Mouse (Mus musculus): Measurements from ENCODE around the gene Ccdc152. TPM values are rescaled to one million over a fixed set of nuclear protein-coding genes. Genes with fewer than 3 reads are reported as not detected.
A peak's percentile ranks its signal among the peaks of the same experiment; 100 is the strongest.

The Ccdc152 gene
- polyA plus RNA-seq, 1 experiment from 2014 or later = 0.25 TPM

GRCm38 (mm10) chr15:3277391-3277790 lies 25.9 kb downstream of the Ccdc152 start:
- Histone ChIP-seq H3K4me1 (replicated peaks) (peaks cover 8% of the 10 kb centered on the region; the same call in 1 of the 2 replicates), H3K27me3 (no peaks in the 10 kb centered on the region), H3K9ac (no peak overlapping the region), H3K36me3 (peaks cover 39% of the 10 kb centered on the region), H3K4me3 (no peak overlapping the region), H3K4me2 (no peak overlapping the region), H3K27ac (no peak overlapping the region), H3K9me3 (replicated peaks) (no peaks in the 10 kb centered on the region)
- ATAC-seq (replicated peaks; ENCODE audit: insufficient number of reproducible peaks, insufficient read depth, low FRiP score, low read depth) = no peak
- WGBS = 83% methylated on average over 2 of the region's 2 CpGs

GRCm38 (mm10) chr15:3273191-3273590 lies 30.1 kb downstream of the Ccdc152 start:
- Histone ChIP-seq H3K9me3 (replicated peaks) (no peaks in the 10 kb centered on the region), H3K27ac (no peak overlapping the region), H3K36me3 (peaks cover 19% of the 10 kb centered on the region), H3K4me1 (replicated peaks) (peaks cover 13% of the 10 kb centered on the region; the same call in 1 of the 2 replicates), H3K4me3 (no peak overlapping the region), H3K4me2 (peak overlapping the region; percentile 68; the same call in 1 of the 2 replicates), H3K27me3 (no peaks in the 10 kb centered on the region), H3K9ac (no peak overlapping the region)
- no peak for ATAC-seq (replicated peaks; ENCODE audit: insufficient number of reproducible peaks, insufficient read depth, low FRiP score, low read depth)
- 65% methylated on average over 1 of the region's 1 CpGs for WGBS

DNA sequence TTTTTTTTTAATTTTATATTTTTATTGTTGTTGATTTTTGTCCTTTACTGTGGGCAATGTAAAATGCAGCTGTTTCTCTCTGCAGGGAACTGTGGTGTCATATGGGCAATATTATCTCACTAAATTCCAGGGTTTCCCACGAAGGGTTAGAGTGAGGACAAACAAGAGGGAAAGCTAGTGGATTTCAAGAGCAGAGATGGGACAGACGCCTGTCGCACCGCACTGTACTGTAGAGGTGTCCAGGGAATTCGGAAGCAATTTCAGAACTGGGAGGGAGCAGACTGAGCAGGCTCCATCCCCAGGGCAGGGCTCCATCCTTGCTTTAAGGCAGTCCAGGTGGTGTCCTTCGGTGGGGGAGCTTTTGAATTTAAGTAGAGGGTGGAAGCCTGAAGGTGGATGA lies 32.1 kb downstream of the Ccdc152 start:
- Histone ChIP-seq H3K4me1 (replicated peaks) (peaks cover 13% of the 10 kb centered on the region; the same call in 1 of the 2 replicates), H3K27ac (peak overlapping the region; percentile 91), H3K27me3 (no peaks in the 10 kb centered on the region), H3K4me3 (peak overlapping the region; percentile 48), H3K4me2 (peak overlapping the region; percentile 68), H3K9me3 (replicated peaks) (no peaks in the 10 kb centered on the region), H3K36me3 (peaks cover 9% of the 10 kb centered on the region), H3K9ac (peak overlapping the region; percentile 46)
- ATAC-seq (replicated peaks; ENCODE audit: insufficient number of reproducible peaks, insufficient read depth, low FRiP score, low read depth) = peak; percentile 63; the same call in 1 of the 2 replicates
- 19% methylated on average over 6 of the region's 6 CpGs for WGBS

DNA sequence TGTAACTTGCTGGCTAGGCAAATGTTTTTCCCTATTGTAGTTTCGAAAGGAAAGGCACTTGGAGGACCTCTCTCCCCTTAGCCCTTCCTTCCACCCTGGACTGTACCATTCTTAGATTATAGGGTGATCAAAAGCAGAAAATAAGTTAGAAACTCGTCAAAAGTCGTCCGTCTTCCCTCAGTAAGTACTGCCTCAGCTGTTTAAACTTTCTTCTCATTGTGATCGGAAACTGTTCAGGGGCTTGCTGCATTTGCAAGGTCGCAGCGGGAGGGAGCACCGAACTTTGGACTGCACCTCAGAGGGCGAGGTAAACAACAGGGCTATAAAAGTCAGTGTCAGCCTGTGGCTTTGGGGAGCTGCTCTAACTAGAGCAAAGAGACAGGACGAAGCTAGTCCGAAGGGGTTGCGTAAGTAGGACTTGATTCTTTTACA lies 32.7 kb downstream of the Ccdc152 start:
- H3K4me2 ChIP-seq = peak overlapping the region; percentile 68
- ATAC-seq (replicated peaks; ENCODE audit: insufficient number of reproducible peaks, insufficient read depth, low FRiP score, low read depth) = peak; percentile 85
- H3K9me3 ChIP-seq (replicated peaks) = no peaks in the 10 kb centered on the region
- peak overlapping the region; percentile 48 for H3K4me3 ChIP-seq
- H3K9ac ChIP-seq = peak overlapping the region; percentile 43
- peak overlapping the region; percentile 91 for H3K27ac ChIP-seq
- WGBS = 3% methylated on average over 12 of the region's 12 CpGs
- peaks cover 13% of the 10 kb centered on the region; the same call in 1 of the 2 replicates for H3K4me1 ChIP-seq (replicated peaks)
- peaks cover 3% of the 10 kb centered on the region; the same call in 1 of the 2 replicates for H3K36me3 ChIP-seq
- no peaks in the 10 kb centered on the region for H3K27me3 ChIP-seq

GRCm38 (mm10) chr15:3269996-3270645 lies 33.2 kb downstream of the Ccdc152 start:
- Histone ChIP-seq H3K27me3 (no peaks in the 10 kb centered on the region), H3K27ac (peak overlapping the region; percentile 91), H3K4me1 (replicated peaks) (peaks cover 13% of the 10 kb centered on the region; the same call in 1 of the 2 replicates), H3K4me2 (peak overlapping the region; percentile 68), H3K4me3 (peak overlapping the region; percentile 48), H3K9ac (0 out of 2 replicates have a peak overlapping the region, but pooled peaks have one; percentile 43), H3K36me3 (no peaks in the 10 kb centered on the region), H3K9me3 (replicated peaks) (no peaks in the 10 kb centered on the region)
- WGBS = 36% methylated on average over 6 of the region's 6 CpGs
- ATAC-seq (replicated peaks; ENCODE audit: insufficient number of reproducible peaks, insufficient read depth, low FRiP score, low read depth) = no peak; the same call in 1 of the 2 replicates

GRCm38 (mm10) chr15:3269496-3269895 lies 33.8 kb downstream of the Ccdc152 start:
- Histone ChIP-seq H3K27ac (peak overlapping the region; percentile 91), H3K4me2 (no peak overlapping the region)
- no peak for ATAC-seq (replicated peaks; ENCODE audit: insufficient number of reproducible peaks, insufficient read depth, low FRiP score, low read depth)

DNA sequence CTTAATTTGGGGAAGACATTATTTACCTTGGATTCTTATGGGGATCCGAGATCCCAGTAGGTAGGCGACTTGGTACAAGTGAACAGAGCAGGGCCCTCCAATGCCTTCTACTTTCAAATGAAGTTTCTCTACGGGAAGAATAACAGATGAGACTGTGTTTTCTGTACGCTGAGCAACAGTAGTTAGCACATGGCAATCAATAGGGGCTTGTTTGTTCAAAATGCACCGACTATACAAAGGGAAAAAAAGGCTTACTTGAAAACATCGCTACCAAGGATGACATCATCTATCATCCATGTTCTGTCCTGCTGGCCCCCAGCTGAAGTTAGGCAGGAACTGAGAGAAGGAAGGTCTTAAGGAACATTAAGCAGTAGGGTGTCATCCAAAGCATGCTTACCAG lies 35.1 kb downstream of the Ccdc152 start, which contains the start of gene Selenop:
Gene Selenop, plus strand, starts transcription at position 301 of the 400 bp plus-strand sequence.
- H3K27me3 ChIP-seq = no peaks in the 10 kb centered on the region
- peaks cover 11% of the 10 kb centered on the region; the same call in 1 of the 2 replicates for H3K4me1 ChIP-seq (replicated peaks)
- no peak within 1 kb of the TSS for H3K4me3 ChIP-seq
- H3K9me3 ChIP-seq (replicated peaks) = no peaks in the 10 kb centered on the region
- H3K9ac ChIP-seq = no peak within 1 kb of the TSS
- no peak for ATAC-seq (replicated peaks; ENCODE audit: insufficient number of reproducible peaks, insufficient read depth, low FRiP score, low read depth)
- H3K27ac ChIP-seq = no peak within 1 kb of the TSS
- no peaks in the 10 kb centered on the region for H3K36me3 ChIP-seq
- no peak within 1 kb of the TSS for H3K4me2 ChIP-seq
- 80% methylated on average over 6 of the region's 6 CpGs for WGBS

More at GRCm38 (mm10) chr15:3269496-3269895, 33.8 kb downstream of the Ccdc152 start:
- Histone ChIP-seq H3K4me1 (replicated peaks) (peaks cover 13% of the 10 kb centered on the region; the same call in 1 of the 2 replicates), H3K9ac (no peak overlapping the region), H3K36me3 (no peaks in the 10 kb centered on the region), H3K27me3 (no peaks in the 10 kb centered on the region), H3K4me3 (no peak overlapping the region), H3K9me3 (replicated peaks) (no peaks in the 10 kb centered on the region)
- WGBS = 70% methylated on average over 4 of the region's 4 CpGs

DNA sequence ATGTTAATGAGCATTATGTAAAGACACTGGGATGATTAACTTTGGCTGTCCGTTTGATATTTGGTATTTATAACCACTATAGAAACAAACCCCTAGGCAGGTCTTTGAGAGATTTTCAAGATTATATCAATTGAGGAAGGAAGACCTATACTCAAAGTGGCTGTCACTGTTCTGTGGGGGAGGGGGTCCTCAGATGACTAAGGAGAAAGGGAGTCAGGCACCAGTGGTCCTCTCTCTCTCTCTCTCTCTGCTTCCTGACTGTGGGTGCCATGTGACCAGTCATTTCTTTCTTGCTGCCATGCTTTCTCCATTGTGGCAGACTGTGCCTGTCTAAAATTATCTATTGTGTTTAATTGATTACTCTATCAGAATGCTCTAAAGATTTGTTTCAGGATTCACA lies 38.5 kb downstream of the Ccdc152 start:
- H3K4me3 ChIP-seq = no peak overlapping the region
- ATAC-seq (replicated peaks; ENCODE audit: insufficient number of reproducible peaks, insufficient read depth, low FRiP score, low read depth) = no peak
- H3K4me2 ChIP-seq = no peak overlapping the region
- no peak overlapping the region for H3K27ac ChIP-seq
- H3K9me3 ChIP-seq (replicated peaks) = no peaks in the 10 kb centered on the region
- 0 out of 2 replicates have a peak, but pooled peaks cover under 1% of the 10 kb centered on the region for H3K4me1 ChIP-seq (replicated peaks)
- no peak overlapping the region for H3K9ac ChIP-seq
- WGBS = 72% methylated on average over 1 of the region's 1 CpGs
- no peaks in the 10 kb centered on the region for H3K36me3 ChIP-seq
- no peaks in the 10 kb centered on the region for H3K27me3 ChIP-seq

GRCm38 (mm10) chr15:3264293-3264692 lies 39.0 kb downstream of the Ccdc152 start:
- Histone ChIP-seq H3K9me3 (replicated peaks) (no peaks in the 10 kb centered on the region), H3K9ac (no peak overlapping the region), H3K27ac (no peak overlapping the region), H3K4me2 (no peak overlapping the region), H3K36me3 (no peaks in the 10 kb centered on the region), H3K27me3 (no peaks in the 10 kb centered on the region), H3K4me1 (replicated peaks) (no peaks in the 10 kb centered on the region), H3K4me3 (no peak overlapping the region)
- no peak for ATAC-seq (replicated peaks; ENCODE audit: insufficient number of reproducible peaks, insufficient read depth, low FRiP score, low read depth)
- 86% methylated on average over 4 of the region's 4 CpGs for WGBS

GRCm38 (mm10) chr15:3262883-3263282 lies 40.4 kb downstream of the Ccdc152 start:
- Histone ChIP-seq H3K27ac (no peak overlapping the region), H3K4me3 (no peak overlapping the region), H3K4me1 (replicated peaks) (no peaks in the 10 kb centered on the region), H3K4me2 (no peak overlapping the region), H3K9me3 (replicated peaks) (no peaks in the 10 kb centered on the region), H3K9ac (no peak overlapping the region), H3K27me3 (no peaks in the 10 kb centered on the region), H3K36me3 (no peaks in the 10 kb centered on the region)
- whole genome bisulfite sequencing = 83% methylated on average over 3 of the region's 3 CpGs
- no peak for ATAC-seq (replicated peaks; ENCODE audit: insufficient number of reproducible peaks, insufficient read depth, low FRiP score, low read depth)

DNA sequence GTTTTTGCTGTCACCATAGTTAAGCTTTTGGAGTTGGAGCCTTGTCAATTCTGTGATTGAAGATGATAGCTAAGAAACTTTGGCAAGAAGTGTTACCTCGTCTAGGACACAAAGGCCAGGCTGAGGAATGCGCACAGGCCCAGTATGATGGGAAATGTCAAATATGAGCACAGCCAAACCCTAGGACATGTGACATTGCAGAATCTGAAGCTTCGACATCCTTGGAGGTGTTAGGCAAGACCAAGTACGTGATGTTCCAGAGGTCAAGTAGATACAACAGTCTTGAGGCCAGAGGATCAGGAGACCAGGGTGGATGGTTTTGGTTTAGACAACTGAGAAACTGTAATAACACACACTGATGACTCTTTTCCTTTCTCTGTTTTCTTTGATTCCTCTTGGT lies 43.0 kb downstream of the Ccdc152 start:
- Histone ChIP-seq H3K27me3 (no peaks in the 10 kb centered on the region), H3K9ac (no peak overlapping the region), H3K4me1 (replicated peaks) (no peaks in the 10 kb centered on the region), H3K36me3 (no peaks in the 10 kb centered on the region), H3K27ac (no peak overlapping the region), H3K4me2 (no peak overlapping the region), H3K9me3 (replicated peaks) (no peaks in the 10 kb centered on the region), H3K4me3 (no peak overlapping the region)
- WGBS = 68% methylated on average over 4 of the region's 4 CpGs
- ATAC-seq (replicated peaks; ENCODE audit: insufficient number of reproducible peaks, insufficient read depth, low FRiP score, low read depth) = no peak

DNA sequence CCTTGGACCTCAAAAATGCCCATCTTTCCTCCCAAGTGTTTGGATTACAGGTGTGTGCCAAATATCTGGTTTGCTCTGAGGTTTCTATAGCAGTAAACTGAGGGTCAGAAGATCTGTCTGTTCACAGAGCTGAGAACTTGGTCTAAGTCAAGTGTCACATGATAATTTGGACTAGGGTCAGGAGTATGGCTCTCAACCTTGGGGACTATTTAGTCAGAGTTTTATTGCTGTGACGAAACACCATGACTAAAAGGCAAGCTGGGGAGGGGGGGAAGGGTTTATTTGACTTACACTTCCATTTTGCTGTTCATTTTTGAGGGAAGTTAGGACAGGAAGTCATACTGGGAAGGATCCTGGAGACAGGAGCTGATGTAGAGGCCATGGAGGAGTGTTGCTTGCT lies 44.3 kb downstream of the Ccdc152 start:
- no peaks in the 10 kb centered on the region for H3K9me3 ChIP-seq (replicated peaks)

More for the DNA sequence above, 44.3 kb downstream of the Ccdc152 start:
- H3K9ac ChIP-seq = no peak overlapping the region
- H3K36me3 ChIP-seq = no peaks in the 10 kb centered on the region
- no peak overlapping the region for H3K27ac ChIP-seq
- no peak overlapping the region for H3K4me2 ChIP-seq
- WGBS = 86% methylated on average over 1 of the region's 1 CpGs
- H3K4me3 ChIP-seq = no peak overlapping the region
- no peak for ATAC-seq (replicated peaks; ENCODE audit: insufficient number of reproducible peaks, insufficient read depth, low FRiP score, low read depth)
- H3K27me3 ChIP-seq = no peaks in the 10 kb centered on the region
- no peaks in the 10 kb centered on the region for H3K4me1 ChIP-seq (replicated peaks)

Data from heart, embryonic 15.5 days (tissue).